In genomic region chr1:35860779-35861178, GRCm38 (mm10) we compare ENCODE assay signal across 25 mouse cellular contexts.
DNase-seq lines count a peak whose midpoint lies in the region; ATAC-seq and TF ChIP-seq lines count a peak whose summit lies in the region.
"Had no signal": no experiment of that assay in that cellular context is flagged by ENCODE, and none has a peak within 500 bp of the region (broad histone marks: within the 10 kb centered on the region; RNA-seq: fewer than 3 reads in every experiment).

No protein-coding gene starts in this region.

- no peak overlapping the region for H3K27ac ChIP-seq in liver, adult 2 months (replicated peaks; ENCODE audit: insufficient read depth, low read depth, low read length)
- no peak overlapping the region for H3K27ac ChIP-seq in liver, embryonic 12.5 days
- peak overlapping the region; percentile 91 for H3K27ac ChIP-seq in MEL (ENCODE audit: control insufficient read depth, low read depth, low read length)
- H3K27ac ChIP-seq in kidney, embryonic 15.5 days = no peak overlapping the region
- H3K27ac ChIP-seq in forebrain, embryonic 10.5 days = no peak overlapping the region
- H3K27ac ChIP-seq: gastrocnemius, adult 2 months; layer of hippocampus, adult 2 months; left cerebral cortex, adult 2 months; lung, embryonic 15.5 days; macrophage; midbrain, embryonic 13.5 days; stomach, postnatal 0 days had no signal

- DNase-seq in liver, adult 2 months (ENCODE audit: extremely low read depth, low read depth, low spot score) = peak; percentile 40
- peak; percentile 92 for DNase-seq in MEL (ENCODE audit: low read depth, low spot score)
- peak; percentile 28 for DNase-seq in naive thymus-derived CD4-positive, alpha-beta T cell, adult 2 months (ENCODE audit: low read depth)
- DNase-seq in embryo, embryonic 10 days (ENCODE audit: low spot score) = no peak
- no peak for DNase-seq in forebrain, embryonic 10.5 days (ENCODE audit: extremely low spot score, low spot score)
- DNase-seq: cerebellum, postnatal 10 days; gastrocnemius, adult 2 months; kidney, adult 18-20 months; kidney, postnatal 10 days; left cerebral cortex, postnatal 4 days; liver; retina, postnatal 1 day; right cerebral cortex, postnatal 4 days had no signal

- no peak for ATAC-seq in liver, embryonic 12.5 days
- ATAC-seq in hematopoietic stem cell, adult 5-6 weeks (replicated peaks in 1 of 2; ENCODE audit: insufficient read depth in 1 of 2, low FRiP score in 2 of 2, low TSS enrichment in 1 of 2, low read depth in 1 of 2, poor library complexity in 2 of 2, severe bottlenecking in 2 of 2) = peak; percentile 54 to 72; a peak in 3 of 4 replicates
- no peak for ATAC-seq in kidney, embryonic 15.5 days (replicated peaks; ENCODE audit: low FRiP score)
- ATAC-seq: hindbrain, embryonic 16.5 days; midbrain, embryonic 13.5 days had no signal

- no peaks in the 10 kb centered on the region for H3K9me3 ChIP-seq in liver, embryonic 12.5 days (replicated peaks)
- H3K9me3 ChIP-seq in MEL (replicated peaks; ENCODE audit: insufficient read depth, low read length) = no peaks in the 10 kb centered on the region
- H3K9me3 ChIP-seq in kidney, embryonic 15.5 days (replicated peaks) = no peaks in the 10 kb centered on the region
- no peaks in the 10 kb centered on the region for H3K9me3 ChIP-seq in forebrain, embryonic 10.5 days
- H3K9me3 ChIP-seq: heart, embryonic 12.5 days; lung, embryonic 15.5 days; midbrain, embryonic 13.5 days had no signal

- no peak overlapping the region for H3K9ac ChIP-seq in liver, adult 2 months (ENCODE audit: low read depth, low read length)
- no peak overlapping the region for H3K9ac ChIP-seq in liver, embryonic 12.5 days
- H3K9ac ChIP-seq in MEL (ENCODE audit: control insufficient read depth, low read depth, low read length, poor library complexity, severe bottlenecking) = no peak overlapping the region
- no peak overlapping the region for H3K9ac ChIP-seq in kidney, embryonic 15.5 days
- H3K9ac ChIP-seq: heart, embryonic 12.5 days; lung, embryonic 15.5 days; midbrain, embryonic 13.5 days had no signal

- H3K36me3 ChIP-seq in liver, adult 2 months (ENCODE audit: control insufficient read depth, insufficient read depth, low read length) = no peaks in the 10 kb centered on the region
- no peaks in the 10 kb centered on the region for H3K36me3 ChIP-seq in liver, embryonic 12.5 days
- peaks cover 0 to 56% of the 10 kb centered on the region in 2 experiments; a peak in 2 of 4 replicates for H3K36me3 ChIP-seq in MEL (ENCODE audit: control insufficient read depth in 1 of 2, insufficient read depth in 2 of 2, low read length in 2 of 2)
- no peaks in the 10 kb centered on the region for H3K36me3 ChIP-seq in kidney, embryonic 15.5 days
- H3K36me3 ChIP-seq in forebrain, embryonic 10.5 days (replicated peaks) = no peaks in the 10 kb centered on the region
- H3K36me3 ChIP-seq: heart, embryonic 12.5 days; lung, embryonic 15.5 days; midbrain, embryonic 13.5 days had no signal

- no peak overlapping the region for H3K4me3 ChIP-seq in liver, adult 2 months (ENCODE audit: insufficient read depth, low read depth, low read length)
- H3K4me3 ChIP-seq in liver, embryonic 12.5 days = no peak overlapping the region
- H3K4me3 ChIP-seq in MEL (ENCODE audit: control insufficient read depth in 1 of 2, insufficient read depth in 1 of 2, low read depth in 2 of 2, low read length in 2 of 2) = no peak overlapping the region
- no peak overlapping the region for H3K4me3 ChIP-seq in kidney, embryonic 15.5 days (replicated peaks)
- H3K4me3 ChIP-seq in forebrain, embryonic 10.5 days = no peak overlapping the region
- H3K4me3 ChIP-seq: gastrocnemius, adult 2 months; heart, embryonic 12.5 days; layer of hippocampus, adult 2 months; left cerebral cortex, adult 2 months; lung, embryonic 15.5 days; midbrain, embryonic 13.5 days; myocyte had no signal

- H3K79me2 ChIP-seq in liver, adult 2 months (ENCODE audit: control insufficient read depth, insufficient read depth, low read length) = no peaks in the 10 kb centered on the region
- H3K79me2 ChIP-seq in MEL (ENCODE audit: control insufficient read depth, insufficient read depth, low read length, poor library complexity) = peaks cover 12% of the 10 kb centered on the region

- no peak for TF ChIP-seq RAD21 in MEL (IDR thresholded peaks at IDR 0.05; ENCODE audit: low read depth, low read length)

- H3K27me3 ChIP-seq in liver, adult 2 months (ENCODE audit: control insufficient read depth, insufficient read depth, low read length) = no peaks in the 10 kb centered on the region
- no peaks in the 10 kb centered on the region for H3K27me3 ChIP-seq in liver, embryonic 12.5 days (replicated peaks)
- H3K27me3 ChIP-seq in MEL (ENCODE audit: control insufficient read depth in 1 of 2, insufficient read depth in 2 of 2, low read length in 2 of 2) = no peaks in the 10 kb centered on the region
- H3K27me3 ChIP-seq in kidney, embryonic 15.5 days = no peaks in the 10 kb centered on the region
- H3K27me3 ChIP-seq in forebrain, embryonic 10.5 days (ENCODE audit: poor library complexity, severe bottlenecking) = no peaks in the 10 kb centered on the region
- H3K27me3 ChIP-seq: heart, embryonic 12.5 days; lung, embryonic 15.5 days; midbrain, embryonic 13.5 days had no signal

- no peak overlapping the region for H3K4me2 ChIP-seq in liver, embryonic 12.5 days
- H3K4me2 ChIP-seq in kidney, embryonic 15.5 days = no peak overlapping the region
- H3K4me2 ChIP-seq: heart, embryonic 12.5 days; lung, embryonic 15.5 days; midbrain, embryonic 13.5 days had no signal

- H3K4me1 ChIP-seq in liver, adult 2 months (ENCODE audit: control insufficient read depth, insufficient read depth, low read length) = no peaks in the 10 kb centered on the region
- no peaks in the 10 kb centered on the region for H3K4me1 ChIP-seq in liver, embryonic 12.5 days
- peaks cover 17 to 58% of the 10 kb centered on the region in 2 experiments for H3K4me1 ChIP-seq in MEL (ENCODE audit: control insufficient read depth in 1 of 2, insufficient read depth in 2 of 2, low read length in 2 of 2)
- 0 out of 2 replicates have a peak, but pooled peaks cover 4% of the 10 kb centered on the region for H3K4me1 ChIP-seq in kidney, embryonic 15.5 days
- no peaks in the 10 kb centered on the region for H3K4me1 ChIP-seq in forebrain, embryonic 10.5 days
- H3K4me1 ChIP-seq: lung, embryonic 15.5 days; midbrain, embryonic 13.5 days had no signal

- no peak for TF ChIP-seq POLR2A in liver, adult 2 months (IDR thresholded peaks at IDR 0.05; ENCODE audit: extremely low read depth, insufficient read depth, low read length)
- TF ChIP-seq POLR2A in MEL (IDR thresholded peaks at IDR 0.05; ENCODE audit: control insufficient read depth in 1 of 2, insufficient read depth in 1 of 2, low read depth in 1 of 2, low read length in 2 of 2, poor library complexity in 1 of 2) = peak in 1 of 2 experiments; percentile 23; a peak in 1 of 4 replicates

- no peak for TF ChIP-seq CTCF in liver, adult 2 months (IDR thresholded peaks at IDR 0.05; ENCODE audit: low read depth, low read length)
- no peak for TF ChIP-seq CTCF in MEL (IDR thresholded peaks at IDR 0.05 in 2 of 3, conservative IDR thresholded peaks at IDR 0.05 in 1 of 3; ENCODE audit: control insufficient read depth in 1 of 3, insufficient read depth in 1 of 3, low read depth in 2 of 3, low read length in 3 of 3, poor library complexity in 1 of 3, severe bottlenecking in 1 of 3)

- 66% methylated on average over 5 of the region's 5 CpGs for WGBS in liver, adult 2 months
- 26% methylated on average over 5 of the region's 5 CpGs for WGBS in liver, embryonic 12.5 days (ENCODE audit: insufficient replicate concordance)
- WGBS in kidney, embryonic 15.5 days = 90% methylated on average over 5 of the region's 5 CpGs
- WGBS in forebrain, embryonic 10.5 days = 91% methylated on average over 5 of the region's 5 CpGs

- peak; percentile 99 to 100 for TF ChIP-seq EP300 in MEL (IDR thresholded peaks at IDR 0.05; ENCODE audit: low read depth in 1 of 2, low read length in 2 of 2)

TF ChIP-seq in MEL, 35 proteins besides CTCF, POLR2A, EP300 and RAD21 (continues in another document):
- TF ChIP-seq ZMIZ1 (IDR thresholded peaks at IDR 0.05; ENCODE audit: low read depth, low read length) = no peak
- peak; percentile 73; the same call in 1 of the 2 replicates for TF ChIP-seq BHLHE40 (IDR thresholded peaks at IDR 0.05; ENCODE audit: borderline replicate concordance, low read depth, low read length)
- TF ChIP-seq JUND (IDR thresholded peaks at IDR 0.05; ENCODE audit: low read depth, low read length) = peak; percentile 78; the same call in 1 of the 2 replicates
- TF ChIP-seq TAL1 (IDR thresholded peaks at IDR 0.05; ENCODE audit: low read length) = peak; percentile 34; the same call in 1 of the 2 replicates
- peak; percentile 64 for TF ChIP-seq TBP (IDR thresholded peaks at IDR 0.05; ENCODE audit: low read depth, low read length)
- peak; percentile 80 for TF ChIP-seq MYC (IDR thresholded peaks at IDR 0.05; ENCODE audit: low read depth, low read length)
- no peak for TF ChIP-seq MAZ (IDR thresholded peaks at IDR 0.05; ENCODE audit: low read depth, low read length)
- no peak for TF ChIP-seq POLR2AphosphoS5 (IDR thresholded peaks at IDR 0.05; ENCODE audit: borderline replicate concordance, low read depth, low read length)
- TF ChIP-seq NELFE (IDR thresholded peaks at IDR 0.05; ENCODE audit: low read depth, low read length) = no peak
- TF ChIP-seq KAT2A (conservative IDR thresholded peaks at IDR 0.05; ENCODE audit: low read depth, low read length) = peak; percentile 46
- TF ChIP-seq TCF12 (IDR thresholded peaks at IDR 0.05; ENCODE audit: low read depth, low read length) = peak; percentile 94
- TF ChIP-seq GABPA (IDR thresholded peaks at IDR 0.05; ENCODE audit: low read depth, low read length) = peak; percentile 66; the same call in 1 of the 2 replicates
- TF ChIP-seq MXI1 (IDR thresholded peaks at IDR 0.05; ENCODE audit: low read depth, low read length) = peak; percentile 66; the same call in 1 of the 2 replicates
- peak; percentile 97 for TF ChIP-seq MAFK (IDR thresholded peaks at IDR 0.05; ENCODE audit: borderline replicate concordance, low read depth, low read length)
- TF ChIP-seq GATA1 (IDR thresholded peaks at IDR 0.05; ENCODE audit: low read depth, low read length) = peak; percentile 100
- 0 out of 2 replicates have a peak, but pooled peaks have one; percentile 40 for TF ChIP-seq MEF2A (IDR thresholded peaks at IDR 0.05; ENCODE audit: extremely low read depth, insufficient replicate concordance, low read depth, low read length, poor library complexity, severe bottlenecking)
- TF ChIP-seq ZKSCAN1 (IDR thresholded peaks at IDR 0.05; ENCODE audit: low read depth, low read length) = no peak
- peak; percentile 46 for TF ChIP-seq CHD2 (IDR thresholded peaks at IDR 0.05; ENCODE audit: low read length)
- peak; percentile 50; the same call in 1 of the 2 replicates for TF ChIP-seq HCFC1 (IDR thresholded peaks at IDR 0.05; ENCODE audit: low read depth, low read length)
- 0 out of 2 replicates have a peak, but pooled peaks have one; percentile 28 for TF ChIP-seq POLR2AphosphoS2 (IDR thresholded peaks at IDR 0.05; ENCODE audit: low read length)
- TF ChIP-seq RCOR1 (IDR thresholded peaks at IDR 0.05; ENCODE audit: low read depth, low read length) = peak; percentile 97
- peak; percentile 98 for TF ChIP-seq SIN3A (IDR thresholded peaks at IDR 0.05; ENCODE audit: low read length)

Comparison
In these comparisons a context has a peak if more than half of its experiments do, and no peak if none do; other contexts are left out.
1. DNase-seq: peak in liver, adult 2 months (single experiment), MEL (single experiment) and naive thymus-derived CD4-positive, alpha-beta T cell, adult 2 months (single experiment); none in embryo, embryonic 10 days (single experiment) and forebrain, embryonic 10.5 days (single experiment).
2. ATAC-seq: peak in hematopoietic stem cell, adult 5-6 weeks (2 of 2); none in liver, embryonic 12.5 days (single experiment) and kidney, embryonic 15.5 days (single experiment).